Mouse (Mus musculus): Measurements from ENCODE around the gene Cenpm.

Gene Cenpm

GRCm38 (mm10) chr15:82192617-82193016, 51.9 kb downstream of the Cenpm start:
- no peak for DNase-seq (ENCODE audit: low read depth, low spot score)

GRCm38 (mm10) chr15:82188481-82189240, 55.9 kb downstream of the Cenpm start:
- peak; percentile 48 for DNase-seq (ENCODE audit: low read depth, low spot score)

- no peak for DNase-seq (ENCODE audit: low read depth, low spot score)
Observed at GRCm38 (mm10) chr15:82187924-82188323, 56.6 kb downstream of the Cenpm start.

- no peak for DNase-seq (ENCODE audit: low read depth, low spot score)
Observed at GRCm38 (mm10) chr15:82187401-82187800, 57.1 kb downstream of the Cenpm start.

- DNase-seq (ENCODE audit: low read depth, low spot score): no peak
Observed at GRCm38 (mm10) chr15:82186931-82187330, 57.6 kb downstream of the Cenpm start.

GRCm38 (mm10) chr15:82186131-82186530, 58.4 kb downstream of the Cenpm start:
- no peak for DNase-seq (ENCODE audit: low read depth, low spot score)

- DNase-seq (ENCODE audit: low read depth, low spot score): no peak
Observed at GRCm38 (mm10) chr15:82185062-82185783, 59.3 kb downstream of the Cenpm start.

- DNase-seq (ENCODE audit: low read depth, low spot score): no peak
Observed at GRCm38 (mm10) chr15:82184656-82185055, 59.9 kb downstream of the Cenpm start.

GRCm38 (mm10) chr15:82184183-82184582, 60.4 kb downstream of the Cenpm start:
- no peak for DNase-seq (ENCODE audit: low read depth, low spot score)

All from skeletal muscle tissue, adult 2 months (tissue).